Mouse (Mus musculus): Measurements from ENCODE around the gene Wfdc3. TPM values are rescaled to one million over a fixed set of nuclear protein-coding genes. Genes with fewer than 3 reads are reported as not detected.

The Wfdc3 gene
- polyA plus RNA-seq, 1 experiment = 0.41 TPM

GRCm38 (mm10) chr2:164777246-164778014 lies 31.7 kb upstream of the Wfdc3 start:
- Histone ChIP-seq H3K4me2 (ENCODE audit: low read depth) (peak overlapping the region; percentile 75), H3ac (ENCODE audit: control insufficient read depth, insufficient read length) (no peak overlapping the region), H3K4me3 (peak overlapping the region; percentile 43), H3K36me3 (ENCODE audit: control insufficient read depth, insufficient read depth) (peaks cover 5% of the 10 kb centered on the region), H3K27me3 (ENCODE audit: control insufficient read depth, insufficient read depth, insufficient read length) (no peaks in the 10 kb centered on the region), H3K79me2 (ENCODE audit: control insufficient read depth, insufficient read depth) (peaks cover 8% of the 10 kb centered on the region)
- TF ChIP-seq TCF3 (IDR thresholded peaks at IDR 0.05; ENCODE audit: insufficient read length, low read depth) (no peak), REST (IDR thresholded peaks at IDR 0.05; ENCODE audit: insufficient read depth, insufficient read length) (no peak), CEBPB (IDR thresholded peaks at IDR 0.05; ENCODE audit: insufficient read depth, poor library complexity, severe bottlenecking) (no peak), SRF (IDR thresholded peaks at IDR 0.05; ENCODE audit: control insufficient read depth, insufficient read length, low read depth) (no peak), TCF12 (IDR thresholded peaks at IDR 0.05; ENCODE audit: insufficient read depth, poor library complexity, severe bottlenecking) (no peak), MAX (IDR thresholded peaks at IDR 0.05; ENCODE audit: low read depth) (no peak), MYOD1 (IDR thresholded peaks at IDR 0.05; ENCODE audit: control insufficient read depth in 1 of 3, insufficient read length in 2 of 3, low read depth in 2 of 3) (peak; percentile 47 to 90 (median 81)), E2F4 (IDR thresholded peaks at IDR 0.05; ENCODE audit: insufficient read depth) (no peak), POLR2A (IDR thresholded peaks at IDR 0.05; ENCODE audit: insufficient read length, low read depth) (peak; percentile 7), POLR2AphosphoS2 (IDR thresholded peaks at IDR 0.05; ENCODE audit: insufficient read length, low read depth) (peak; percentile 37), USF1 (IDR thresholded peaks at IDR 0.05; ENCODE audit: low read depth) (no peak), MYOG (IDR thresholded peaks at IDR 0.05; ENCODE audit: control insufficient read depth in 1 of 3, insufficient read depth in 1 of 3, insufficient read length in 2 of 3, low read depth in 2 of 3) (peak in 1 of 3 experiments; percentile 19)

- H3K4me3 ChIP-seq = peak overlapping the region; percentile 43
- peak overlapping the region; percentile 60 for H3K4me2 ChIP-seq (ENCODE audit: low read depth)
- H3K36me3 ChIP-seq (ENCODE audit: control insufficient read depth, insufficient read depth) = peaks cover 5% of the 10 kb centered on the region
- H3K79me2 ChIP-seq (ENCODE audit: control insufficient read depth, insufficient read depth) = peaks cover 8% of the 10 kb centered on the region
- H3ac ChIP-seq (ENCODE audit: control insufficient read depth, insufficient read length) = no peak overlapping the region
- TF ChIP-seq REST (IDR thresholded peaks at IDR 0.05; ENCODE audit: insufficient read depth, insufficient read length) (no peak), POLR2AphosphoS2 (IDR thresholded peaks at IDR 0.05; ENCODE audit: insufficient read length, low read depth) (peak; percentile 56)
- H3K27me3 ChIP-seq (ENCODE audit: control insufficient read depth, insufficient read depth, insufficient read length) = no peaks in the 10 kb centered on the region
Measured at GRCm38 (mm10) chr2:164776801-164777200, 31.1 kb upstream of the Wfdc3 start.

GRCm38 (mm10) chr2:164776130-164776529 lies 30.4 kb upstream of the Wfdc3 start:
- TF ChIP-seq CEBPB (IDR thresholded peaks at IDR 0.05; ENCODE audit: insufficient read depth, poor library complexity, severe bottlenecking) (no peak), POLR2AphosphoS2 (IDR thresholded peaks at IDR 0.05; ENCODE audit: insufficient read length, low read depth) (no peak), MAX (IDR thresholded peaks at IDR 0.05; ENCODE audit: low read depth) (no peak), E2F4 (IDR thresholded peaks at IDR 0.05; ENCODE audit: insufficient read depth) (no peak), TCF3 (IDR thresholded peaks at IDR 0.05; ENCODE audit: insufficient read length, low read depth) (no peak), TCF12 (IDR thresholded peaks at IDR 0.05; ENCODE audit: insufficient read depth, poor library complexity, severe bottlenecking) (no peak), SRF (IDR thresholded peaks at IDR 0.05; ENCODE audit: control insufficient read depth, insufficient read length, low read depth) (no peak), POLR2A (IDR thresholded peaks at IDR 0.05; ENCODE audit: insufficient read length, low read depth) (no peak), USF1 (IDR thresholded peaks at IDR 0.05; ENCODE audit: low read depth) (no peak)
- Histone ChIP-seq H3ac (ENCODE audit: control insufficient read depth, insufficient read length) (no peak overlapping the region), H3K4me2 (ENCODE audit: low read depth) (peak overlapping the region; percentile 60), H3K36me3 (ENCODE audit: control insufficient read depth, insufficient read depth) (peaks cover 5% of the 10 kb centered on the region), H3K4me3 (peak overlapping the region; percentile 43), H3K27me3 (ENCODE audit: control insufficient read depth, insufficient read depth, insufficient read length) (no peaks in the 10 kb centered on the region), H3K79me2 (ENCODE audit: control insufficient read depth, insufficient read depth) (peaks cover 8% of the 10 kb centered on the region)

GRCm38 (mm10) chr2:164773989-164774364 lies 28.2 kb upstream of the Wfdc3 start:
- Histone ChIP-seq H3K79me2 (ENCODE audit: control insufficient read depth, insufficient read depth) (peaks cover 21% of the 10 kb centered on the region), H3ac (ENCODE audit: control insufficient read depth, insufficient read length) (no peak overlapping the region), H3K4me2 (ENCODE audit: low read depth) (no peak overlapping the region), H3K4me3 (no peak overlapping the region), H3K36me3 (ENCODE audit: control insufficient read depth, insufficient read depth) (peaks cover 5% of the 10 kb centered on the region), H3K27me3 (ENCODE audit: control insufficient read depth, insufficient read depth, insufficient read length) (no peaks in the 10 kb centered on the region)
- no peak for TF ChIP-seq SRF (IDR thresholded peaks at IDR 0.05; ENCODE audit: control insufficient read depth, insufficient read length, low read depth)
- no peak for TF ChIP-seq POLR2A (IDR thresholded peaks at IDR 0.05; ENCODE audit: insufficient read length, low read depth)
- no peak for TF ChIP-seq TCF3 (IDR thresholded peaks at IDR 0.05; ENCODE audit: insufficient read length, low read depth)
- no peak for TF ChIP-seq CEBPB (IDR thresholded peaks at IDR 0.05; ENCODE audit: insufficient read depth, poor library complexity, severe bottlenecking)
- TF ChIP-seq MYOD1 (IDR thresholded peaks at IDR 0.05; ENCODE audit: control insufficient read depth in 1 of 3, insufficient read length in 2 of 3, low read depth in 2 of 3) = no peak
- TF ChIP-seq POLR2AphosphoS2 (IDR thresholded peaks at IDR 0.05; ENCODE audit: insufficient read length, low read depth) = no peak
- no peak for TF ChIP-seq REST (IDR thresholded peaks at IDR 0.05; ENCODE audit: insufficient read depth, insufficient read length)
- TF ChIP-seq E2F4 (IDR thresholded peaks at IDR 0.05; ENCODE audit: insufficient read depth) = no peak
- TF ChIP-seq MAX (IDR thresholded peaks at IDR 0.05; ENCODE audit: low read depth) = no peak
- TF ChIP-seq TCF12 (IDR thresholded peaks at IDR 0.05; ENCODE audit: insufficient read depth, poor library complexity, severe bottlenecking) = no peak
- no peak for TF ChIP-seq MYOG (IDR thresholded peaks at IDR 0.05; ENCODE audit: control insufficient read depth in 1 of 3, insufficient read depth in 1 of 3, insufficient read length in 2 of 3, low read depth in 2 of 3)
- no peak for TF ChIP-seq USF1 (IDR thresholded peaks at IDR 0.05; ENCODE audit: low read depth)
